8 mouse cellular contexts compared by ENCODE assay signal in the genomic region with DNA sequence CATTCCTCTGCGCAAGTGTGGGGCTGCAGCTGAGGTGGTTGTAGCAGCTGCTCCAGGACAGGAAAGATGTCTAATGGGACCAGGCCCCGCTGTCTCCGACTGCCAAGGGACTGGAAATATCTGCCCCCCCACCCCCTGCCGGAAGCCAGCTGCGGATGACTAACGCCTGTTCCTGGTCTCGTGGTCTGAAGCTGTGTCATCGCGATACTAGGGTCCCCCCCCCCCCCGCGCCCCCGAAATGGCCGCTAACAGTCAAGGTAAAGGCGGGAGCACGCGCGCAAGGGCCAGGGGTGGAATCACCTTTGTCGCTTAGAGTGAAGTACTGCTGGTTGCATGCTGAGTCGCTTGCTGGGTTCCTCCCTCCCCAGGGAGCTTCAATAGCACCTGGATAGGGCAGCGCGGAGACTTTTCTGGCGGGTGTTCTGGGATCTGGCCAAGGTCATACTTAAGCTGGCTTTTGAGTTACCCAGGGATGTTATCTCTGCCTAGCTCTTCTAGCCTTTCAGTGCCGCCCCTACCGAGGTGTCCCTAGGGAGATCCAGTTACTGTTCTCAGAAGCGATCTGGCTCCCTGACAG. TPM values are rescaled to one million over a fixed set of nuclear protein-coding genes. Genes with fewer than 3 reads are reported as not detected.
DNase-seq lines count a peak whose midpoint lies in the region; ATAC-seq and TF ChIP-seq lines count a peak whose summit lies in the region.

Gene Fundc2 (plus strand): TSS at position 205 of the 577 bp plus-strand sequence.
Gene F8 (minus strand): TSS at position 421 of the 577 bp plus-strand sequence.

- no peak for TF ChIP-seq POLR2A in small intestine, adult 2 months (IDR thresholded peaks at IDR 0.05; ENCODE audit: low read depth, low read length)

- TF ChIP-seq CTCF in small intestine, adult 2 months (IDR thresholded peaks at IDR 0.05; ENCODE audit: extremely low read depth, insufficient read length, insufficient replicate concordance, low read depth, low read length): no peak

- no peaks in the 10 kb centered on the region for H3K27me3 ChIP-seq in embryonic facial prominence, embryonic 12.5 days
- no peaks in the 10 kb centered on the region for H3K27me3 ChIP-seq in limb, embryonic 10.5 days (ENCODE audit: low read depth, poor library complexity, severe bottlenecking)
- H3K27me3 ChIP-seq in midbrain, embryonic 12.5 days: no peaks in the 10 kb centered on the region
- no peaks in the 10 kb centered on the region for H3K27me3 ChIP-seq in small intestine, adult 2 months (ENCODE audit: control insufficient read depth, insufficient read depth, low read length)

- H3K27ac ChIP-seq in embryonic facial prominence, embryonic 12.5 days: 0 out of 2 replicates have a peak within 1 kb of the TSS, but pooled peaks have one; percentile 57
- H3K27ac ChIP-seq in limb, embryonic 10.5 days: peak within 1 kb of the TSS; percentile 85
- no peak within 1 kb of the TSS; the same call in 1 of the 2 replicates for H3K27ac ChIP-seq in midbrain, embryonic 12.5 days (replicated peaks)
- peak within 1 kb of the TSS; percentile 72 for H3K27ac ChIP-seq in small intestine, adult 2 months (ENCODE audit: insufficient read depth, low read depth, low read length)

- WGBS in embryonic facial prominence, embryonic 12.5 days: 12% methylated on average over 25 of the region's 25 CpGs
- WGBS in limb, embryonic 10.5 days: 8% methylated on average over 21 of the region's 25 CpGs
- 15% methylated on average over 25 of the region's 25 CpGs for WGBS in midbrain, embryonic 12.5 days
- 13% methylated on average over 25 of the region's 25 CpGs for WGBS in small intestine, adult 2 months

- DNase-seq in 3T3-L1 (ENCODE audit: low read depth, low spot score): peak; percentile 92
- peak; percentile 71 to 88 for DNase-seq in adrenal gland, postnatal 36 days
- peak; percentile 65 to 88 for DNase-seq in heart, adult 18-20 months
- DNase-seq in kidney, adult 18-20 months: peak; percentile 62
- DNase-seq in limb, embryonic 10.5 days (ENCODE audit: low spot score): peak; percentile 82

- no peaks in the 10 kb centered on the region for H3K9me3 ChIP-seq in embryonic facial prominence, embryonic 12.5 days
- H3K9me3 ChIP-seq in limb, embryonic 10.5 days (replicated peaks): no peaks in the 10 kb centered on the region
- H3K9me3 ChIP-seq in midbrain, embryonic 12.5 days: no peaks in the 10 kb centered on the region

- peak; percentile 95 for ATAC-seq in embryonic facial prominence, embryonic 12.5 days (ENCODE audit: insufficient number of reproducible peaks, insufficient read depth, low FRiP score, low TSS enrichment)
- ATAC-seq in midbrain, embryonic 12.5 days (ENCODE audit: low FRiP score, low read depth): peak; percentile 97

- H3K4me3 ChIP-seq in embryonic facial prominence, embryonic 12.5 days: peak within 1 kb of the TSS; percentile 45
- peak within 1 kb of the TSS; percentile 57 for H3K4me3 ChIP-seq in limb, embryonic 10.5 days
- H3K4me3 ChIP-seq in midbrain, embryonic 12.5 days: peak within 1 kb of the TSS; percentile 49
- peak within 1 kb of the TSS; percentile 94 for H3K4me3 ChIP-seq in small intestine, adult 2 months (ENCODE audit: low read depth, low read length)

- no peaks in the 10 kb centered on the region for H3K4me1 ChIP-seq in embryonic facial prominence, embryonic 12.5 days
- no peaks in the 10 kb centered on the region for H3K4me1 ChIP-seq in limb, embryonic 10.5 days
- H3K4me1 ChIP-seq in midbrain, embryonic 12.5 days: no peaks in the 10 kb centered on the region
- H3K4me1 ChIP-seq in small intestine, adult 2 months (ENCODE audit: control insufficient read depth, insufficient read depth, insufficient read length, low read length): no peaks in the 10 kb centered on the region

- H3K36me3 ChIP-seq in embryonic facial prominence, embryonic 12.5 days: no peaks in the 10 kb centered on the region
- no peaks in the 10 kb centered on the region for H3K36me3 ChIP-seq in limb, embryonic 10.5 days
- no peaks in the 10 kb centered on the region for H3K36me3 ChIP-seq in midbrain, embryonic 12.5 days
- no peaks in the 10 kb centered on the region for H3K36me3 ChIP-seq in small intestine, adult 2 months (ENCODE audit: control insufficient read depth, insufficient read depth, low read length)

- H3K4me2 ChIP-seq in embryonic facial prominence, embryonic 12.5 days (replicated peaks): peak within 1 kb of the TSS; percentile 40
- peak within 1 kb of the TSS; percentile 50 for H3K4me2 ChIP-seq in midbrain, embryonic 12.5 days (replicated peaks)

- H3K9ac ChIP-seq in embryonic facial prominence, embryonic 12.5 days: peak within 1 kb of the TSS; percentile 57
- peak within 1 kb of the TSS; percentile 47 for H3K9ac ChIP-seq in midbrain, embryonic 12.5 days (replicated peaks)

RNA-seq across cellular contexts. Expression of gene Fundc2, which starts in this region (rescaled TPM):
- 10 to 100 TPM; 90.5 to 98.6 TPM for total RNA-seq in adrenal gland, postnatal 36 days (2021)
- 49.5 and 56.5 TPM in 2 replicates for polyA plus RNA-seq in embryonic facial prominence, embryonic 12.5 days (2016; fragmentation: Nextera tagmentation; extraction: Ambion mirVana)
- 100 to 1,000 TPM; 150 to 179 TPM for total RNA-seq in heart, adult 18-20 months (2021)
- polyA plus RNA-seq in limb, embryonic 10.5 days (2016; fragmentation: Nextera tagmentation; extraction: Ambion mirVana): 27.6 and 32.5 TPM in 2 replicates
- 35.1 and 36.6 TPM in 2 replicates for polyA plus RNA-seq in midbrain, embryonic 12.5 days (2016; fragmentation: Nextera tagmentation; extraction: Ambion mirVana)
- 0.61 and 0.87 TPM in 2 replicates for polyA plus RNA-seq in small intestine, adult 2 months (2012; rRNA removed)

RNA-seq across cellular contexts. Expression of gene F8, which starts in this region (rescaled TPM):
- total RNA-seq in adrenal gland, postnatal 36 days (2021): 10 to 100 TPM in 1 of 2 experiments, 1 to 10 TPM in 1; 8.2 to 10.4 TPM
- 2.0 and 2.2 TPM in 2 replicates for polyA plus RNA-seq in embryonic facial prominence, embryonic 12.5 days (2016; fragmentation: Nextera tagmentation; extraction: Ambion mirVana)
- 1 to 10 TPM; 1.6 to 2.3 TPM for total RNA-seq in heart, adult 18-20 months (2021)
- 0.87 and 1.2 TPM in 2 replicates for polyA plus RNA-seq in limb, embryonic 10.5 days (2016; fragmentation: Nextera tagmentation; extraction: Ambion mirVana)
- polyA plus RNA-seq in midbrain, embryonic 12.5 days (2016; fragmentation: Nextera tagmentation; extraction: Ambion mirVana): 1.9 TPM in 2 replicates
- 0.09 TPM in 1 of 2 replicates, not detected in the other for polyA plus RNA-seq in small intestine, adult 2 months (2012; rRNA removed)

Comparison
In these comparisons a context has a peak if more than half of its experiments do, and no peak if none do; other contexts are left out.
1. RNA of gene Fundc2 (polyA plus RNA-seq): 49.5 to 56.5 TPM in embryonic facial prominence, embryonic 12.5 days, 35.1 to 36.6 TPM in midbrain, embryonic 12.5 days and 27.6 to 32.5 TPM in limb, embryonic 10.5 days; 0.61 to 0.87 TPM in small intestine, adult 2 months; every median in the first group is over 10 times any median in the second.
2. Peak in every context shown above with its lines, with median percentiles within 50 percentile points of each other: DNase-seq and H3K4me3 ChIP-seq.